Mouse (Mus musculus): ENCODE results near the gene Urb1. TPM values are rescaled to one million over a fixed set of nuclear protein-coding genes. Genes with fewer than 3 reads are reported as not detected.
"Not testable (repeated sequence)": the region's sequence is repeated elsewhere in the genome, so short reads cannot be mapped to it uniquely, and the experiment has no call there.

The Urb1 gene
- polyA plus RNA-seq, 1 experiment from 2014 or later, result 15.4 TPM

DNA sequence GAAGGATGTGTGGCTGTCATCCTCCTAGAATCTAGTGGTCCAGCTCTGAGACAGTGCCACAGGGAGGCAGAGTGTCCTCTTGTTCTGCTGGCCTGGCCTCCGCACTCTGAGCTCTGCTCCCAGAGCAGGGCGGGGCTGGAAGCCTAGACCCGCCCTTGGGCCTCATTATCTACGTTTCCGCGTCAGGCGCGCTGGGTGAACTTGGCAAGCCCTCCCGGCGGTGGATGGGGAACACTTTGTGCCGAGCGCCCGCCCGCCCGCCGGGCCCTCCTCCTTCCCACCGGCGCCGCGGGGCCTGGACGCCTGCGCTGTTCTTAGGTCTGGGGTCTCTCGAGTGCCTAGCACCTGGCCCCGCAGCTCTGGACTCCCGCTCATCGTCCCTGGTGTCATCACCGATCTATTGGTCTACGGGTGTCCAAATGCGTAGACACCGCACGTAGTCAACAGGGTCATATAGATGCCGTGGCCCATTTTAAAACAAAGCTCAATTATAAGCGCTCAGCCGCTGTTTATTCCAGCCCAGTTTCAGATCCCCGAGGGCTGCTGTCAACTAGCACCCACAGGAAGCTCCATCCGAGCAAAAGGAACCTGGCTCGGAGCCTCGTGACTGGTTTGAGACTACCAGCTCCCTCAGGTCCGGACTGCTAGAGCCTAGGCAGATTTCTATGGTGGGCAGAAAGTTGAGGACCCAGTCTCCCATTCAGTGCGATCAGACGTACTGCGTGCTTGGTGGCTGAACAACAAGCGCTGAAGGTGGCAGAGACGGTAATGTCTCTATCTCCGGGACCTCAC, 19.9 kb upstream of the Urb1 start:
- H3K9me3 ChIP-seq (replicated peaks; ENCODE audit: control insufficient read depth, low read length), result no peaks in the 10 kb centered on the region

DNA sequence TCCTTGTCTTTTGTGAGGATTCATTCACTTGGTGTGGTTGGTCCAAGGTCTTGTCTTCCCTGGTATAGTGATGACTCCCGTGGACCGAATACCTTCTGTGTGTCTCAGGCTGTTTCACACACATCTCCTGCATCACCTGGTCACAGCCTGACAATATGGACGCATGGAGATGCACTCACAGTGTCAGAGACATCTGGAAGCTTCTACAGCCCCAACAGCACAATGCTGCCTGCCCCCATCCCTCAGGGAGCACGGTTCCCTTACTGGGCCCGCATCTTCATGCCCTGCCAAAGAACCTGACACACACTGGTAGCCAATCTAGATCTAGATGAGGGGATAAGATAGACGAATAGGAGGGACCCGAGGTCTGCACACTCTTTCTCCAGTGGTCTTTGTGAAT, 18.9 kb upstream of the Urb1 start:
- Histone ChIP-seq H3K9me3 (replicated peaks; ENCODE audit: control insufficient read depth, low read length) (no peaks in the 10 kb centered on the region), H3K4me1 (ENCODE audit: control insufficient read depth, insufficient read depth, low read length) (peaks cover 5% of the 10 kb centered on the region; the same call in 1 of the 2 replicates), H3K4me3 (ENCODE audit: low read depth, low read length) (no peak overlapping the region), H3K27me3 (ENCODE audit: control insufficient read depth, insufficient read depth, low read length) (peaks cover 29% of the 10 kb centered on the region), H3K4me2 (ENCODE audit: low read depth, low read length) (no peak overlapping the region), H3K27ac (replicated peaks; ENCODE audit: low read depth, low read length) (no peak overlapping the region), H3K9ac (replicated peaks; ENCODE audit: low read length) (no peak overlapping the region), H3K36me3 (replicated peaks; ENCODE audit: control insufficient read depth, insufficient read depth, low read depth, low read length) (no peaks in the 10 kb centered on the region)
- WGBS, result 80% methylated on average over 7 of the region's 7 CpGs
- DNase-seq (ENCODE audit: low spot score) (no peak), ATAC-seq (replicated peaks; ENCODE audit: insufficient number of reproducible peaks, low FRiP score, low TSS enrichment, low read depth) (no peak)

More for the DNA sequence above, 19.9 kb upstream of the Urb1 start:
- Histone ChIP-seq H3K4me1 (ENCODE audit: control insufficient read depth, insufficient read depth, low read length) (peaks cover 5% of the 10 kb centered on the region; the same call in 1 of the 2 replicates), H3K36me3 (replicated peaks; ENCODE audit: control insufficient read depth, insufficient read depth, low read depth, low read length) (no peaks in the 10 kb centered on the region), H3K27me3 (ENCODE audit: control insufficient read depth, insufficient read depth, low read length) (peaks cover 29% of the 10 kb centered on the region), H3K27ac (replicated peaks; ENCODE audit: low read depth, low read length) (no peak overlapping the region), H3K9ac (replicated peaks; ENCODE audit: low read length) (peak overlapping the region; percentile 55), H3K4me3 (ENCODE audit: low read depth, low read length) (peak overlapping the region; percentile 50), H3K4me2 (ENCODE audit: low read depth, low read length) (peak overlapping the region; percentile 98)
- peak; percentile 67 for ATAC-seq (replicated peaks; ENCODE audit: insufficient number of reproducible peaks, low FRiP score, low TSS enrichment, low read depth)
- under 1% methylated on average over 45 of the region's 45 CpGs for WGBS
- peak; percentile 81 for DNase-seq (ENCODE audit: low spot score)

DNA sequence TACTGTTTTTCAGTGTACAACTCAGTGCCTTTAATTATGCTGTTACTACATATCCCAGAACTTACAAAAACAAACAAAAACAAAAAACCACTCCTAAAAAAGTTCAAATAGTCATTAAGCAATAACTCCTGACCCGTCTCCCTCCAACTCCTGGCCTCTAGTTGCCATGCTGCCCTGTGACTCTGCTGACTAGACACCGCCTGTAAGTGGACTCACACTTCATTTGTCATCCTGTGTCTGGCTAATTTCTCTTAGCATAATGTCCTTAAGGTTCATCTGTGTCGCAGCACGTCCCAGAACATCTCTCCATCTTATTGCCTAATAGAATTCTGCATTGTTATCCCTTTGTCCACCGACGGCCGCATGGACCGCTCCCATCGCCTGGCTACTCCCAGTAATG, 17.3 kb upstream of the Urb1 start:
- ATAC-seq (replicated peaks; ENCODE audit: insufficient number of reproducible peaks, low FRiP score, low TSS enrichment, low read depth) (no peak), DNase-seq (ENCODE audit: low spot score) (no peak)
- no peak overlapping the region for H3K27ac ChIP-seq (replicated peaks; ENCODE audit: low read depth, low read length)
- H3K27me3 ChIP-seq (ENCODE audit: control insufficient read depth, insufficient read depth, low read length), result peaks cover 25% of the 10 kb centered on the region
- H3K4me3 ChIP-seq (ENCODE audit: low read depth, low read length), result no peak overlapping the region
- H3K4me1 ChIP-seq (ENCODE audit: control insufficient read depth, insufficient read depth, low read length), result peaks cover 5% of the 10 kb centered on the region; the same call in 1 of the 2 replicates
- H3K4me2 ChIP-seq (ENCODE audit: low read depth, low read length), result no peak overlapping the region
- no peaks in the 10 kb centered on the region for H3K9me3 ChIP-seq (replicated peaks; ENCODE audit: control insufficient read depth, low read length)
- no peak overlapping the region for H3K9ac ChIP-seq (replicated peaks; ENCODE audit: low read length)
- WGBS, result 82% methylated on average over 9 of the region's 9 CpGs
- H3K36me3 ChIP-seq (replicated peaks; ENCODE audit: control insufficient read depth, insufficient read depth, low read depth, low read length), result no peaks in the 10 kb centered on the region

DNA sequence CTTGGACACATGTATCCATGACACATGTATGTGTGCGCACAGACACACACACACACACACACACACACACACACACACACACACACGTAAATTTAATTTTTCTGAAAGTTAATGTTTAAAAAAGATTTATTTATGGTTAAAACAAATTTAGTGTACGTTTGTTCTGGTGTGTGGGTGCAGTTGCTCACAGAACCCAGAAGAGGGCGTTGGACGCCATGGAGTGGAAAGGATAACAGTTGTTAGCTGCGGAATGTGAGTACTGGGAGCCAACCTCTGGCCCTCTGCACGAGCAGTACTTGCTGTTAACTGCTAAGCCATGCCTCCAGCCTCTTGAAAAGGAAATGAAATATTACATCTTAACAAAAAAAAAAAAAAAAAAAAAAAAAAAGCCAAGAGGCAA, 16.2 kb upstream of the Urb1 start, which contains the start of gene Eva1c:
Eva1c (plus strand) TSS at position 263 of the 400 bp plus-strand sequence.
- DNase-seq (ENCODE audit: low spot score), result no peak
- ATAC-seq (replicated peaks; ENCODE audit: insufficient number of reproducible peaks, low FRiP score, low TSS enrichment, low read depth), result no peak
- Histone ChIP-seq H3K4me3 (ENCODE audit: low read depth, low read length) (no peak within 1 kb of the TSS), H3K4me1 (ENCODE audit: control insufficient read depth, insufficient read depth, low read length) (peaks cover 5% of the 10 kb centered on the region; the same call in 1 of the 2 replicates), H3K27ac (replicated peaks; ENCODE audit: low read depth, low read length) (no peak within 1 kb of the TSS), H3K9ac (replicated peaks; ENCODE audit: low read length) (no peak within 1 kb of the TSS), H3K4me2 (ENCODE audit: low read depth, low read length) (no peak within 1 kb of the TSS), H3K36me3 (replicated peaks; ENCODE audit: control insufficient read depth, insufficient read depth, low read depth, low read length) (no peaks in the 10 kb centered on the region), H3K27me3 (ENCODE audit: control insufficient read depth, insufficient read depth, low read length) (peaks cover 17% of the 10 kb centered on the region), H3K9me3 (replicated peaks; ENCODE audit: control insufficient read depth, low read length) (no peaks in the 10 kb centered on the region)
- WGBS, result 62% methylated on average over 7 of the region's 7 CpGs

DNA sequence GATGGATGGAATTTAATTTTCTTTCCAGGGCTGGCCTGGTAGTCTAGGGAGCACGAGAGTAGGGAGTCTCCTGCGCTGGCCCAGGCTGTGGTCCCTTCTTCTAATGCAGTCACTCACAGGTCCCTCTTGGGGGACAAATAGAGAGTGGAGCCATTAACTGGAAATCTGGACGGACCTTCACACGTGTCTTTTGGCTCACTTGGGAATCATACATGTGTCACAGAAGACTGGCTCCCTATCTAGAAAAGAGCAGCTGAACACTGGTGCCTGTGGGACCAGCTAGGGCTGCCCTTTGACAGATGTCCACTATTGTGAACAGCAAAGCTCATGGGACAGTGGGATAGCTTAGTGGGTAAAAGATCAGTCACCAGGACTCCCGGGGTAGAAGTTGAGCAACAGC, 15.8 kb upstream of the Urb1 start:
- no peak overlapping the region for H3K4me2 ChIP-seq (ENCODE audit: low read depth, low read length)
- H3K36me3 ChIP-seq (replicated peaks; ENCODE audit: control insufficient read depth, insufficient read depth, low read depth, low read length), result no peaks in the 10 kb centered on the region
- H3K4me1 ChIP-seq (ENCODE audit: control insufficient read depth, insufficient read depth, low read length), result 0 out of 2 replicates have a peak, but pooled peaks cover 2% of the 10 kb centered on the region
- H3K4me3 ChIP-seq (ENCODE audit: low read depth, low read length), result no peak overlapping the region
- H3K9me3 ChIP-seq (replicated peaks; ENCODE audit: control insufficient read depth, low read length), result no peaks in the 10 kb centered on the region
- H3K27ac ChIP-seq (replicated peaks; ENCODE audit: low read depth, low read length), result no peak overlapping the region
- no peak overlapping the region for H3K9ac ChIP-seq (replicated peaks; ENCODE audit: low read length)
- DNase-seq (ENCODE audit: low spot score), result no peak
- ATAC-seq (replicated peaks; ENCODE audit: insufficient number of reproducible peaks, low FRiP score, low TSS enrichment, low read depth), result no peak
- WGBS, result 93% methylated on average over 5 of the region's 5 CpGs
- H3K27me3 ChIP-seq (ENCODE audit: control insufficient read depth, insufficient read depth, low read length), result peaks cover 13% of the 10 kb centered on the region

DNA sequence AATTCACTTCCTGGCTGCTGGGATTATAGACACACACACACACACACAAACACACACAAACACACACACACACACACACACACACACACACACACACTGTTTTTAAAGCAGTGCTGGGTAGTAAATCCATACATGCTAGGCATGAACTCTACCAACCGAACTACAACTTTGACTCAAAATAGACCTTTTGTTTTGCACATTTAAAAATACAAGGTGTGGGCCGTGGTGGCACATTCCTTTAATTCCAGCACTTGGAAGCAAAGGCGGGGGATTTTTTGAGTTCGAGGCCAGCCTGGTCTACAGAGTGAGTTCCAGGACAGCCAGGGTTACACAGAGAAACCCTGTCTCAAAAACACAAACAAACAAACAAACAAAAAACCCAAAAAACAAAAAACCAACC, 13.8 kb upstream of the Urb1 start:
- H3K9me3 ChIP-seq (replicated peaks; ENCODE audit: control insufficient read depth, low read length); H3K27me3 ChIP-seq (ENCODE audit: control insufficient read depth, insufficient read depth, low read length); DNase-seq (ENCODE audit: low spot score); H3K4me2 ChIP-seq (ENCODE audit: low read depth, low read length); H3K4me1 ChIP-seq (ENCODE audit: control insufficient read depth, insufficient read depth, low read length); ATAC-seq (replicated peaks; ENCODE audit: insufficient number of reproducible peaks, low FRiP score, low TSS enrichment, low read depth); H3K9ac ChIP-seq (replicated peaks; ENCODE audit: low read length); H3K27ac ChIP-seq (replicated peaks; ENCODE audit: low read depth, low read length); H3K4me3 ChIP-seq (ENCODE audit: low read depth, low read length); H3K36me3 ChIP-seq (replicated peaks; ENCODE audit: control insufficient read depth, insufficient read depth, low read depth, low read length): not testable (repeated sequence)
- 67% methylated on average over 4 of the region's 4 CpGs for WGBS

DNA sequence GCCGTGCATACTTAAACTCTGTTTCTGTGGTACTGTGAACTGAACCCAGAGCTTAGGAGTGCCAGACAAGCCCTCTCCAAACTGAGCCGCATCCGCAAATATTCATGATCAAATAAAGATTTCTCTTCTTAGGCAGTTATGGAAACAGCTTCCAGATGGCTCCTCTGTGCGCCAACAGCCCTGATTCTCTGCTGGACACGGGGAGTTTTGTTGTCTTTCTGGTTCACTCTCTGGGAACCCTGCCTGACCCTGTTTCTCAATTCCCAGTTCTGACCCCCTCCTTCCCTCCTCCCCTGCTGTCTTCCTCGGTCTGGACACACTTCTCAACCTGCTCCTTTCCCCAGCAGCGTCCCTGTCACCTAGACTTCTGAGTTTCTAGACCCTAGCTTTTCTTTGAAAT, 12.8 kb upstream of the Urb1 start:
- H3K27me3 ChIP-seq (ENCODE audit: control insufficient read depth, insufficient read depth, low read length), result no peaks in the 10 kb centered on the region
- peak; percentile 50 for DNase-seq (ENCODE audit: low spot score)
- no peak overlapping the region for H3K27ac ChIP-seq (replicated peaks; ENCODE audit: low read depth, low read length)
- H3K9me3 ChIP-seq (replicated peaks; ENCODE audit: control insufficient read depth, low read length), result no peaks in the 10 kb centered on the region
- no peak overlapping the region for H3K4me3 ChIP-seq (ENCODE audit: low read depth, low read length)
- WGBS, result 50% methylated on average over 7 of the region's 7 CpGs
- H3K9ac ChIP-seq (replicated peaks; ENCODE audit: low read length), result no peak overlapping the region
- no peaks in the 10 kb centered on the region for H3K4me1 ChIP-seq (ENCODE audit: control insufficient read depth, insufficient read depth, low read length)
- no peaks in the 10 kb centered on the region for H3K36me3 ChIP-seq (replicated peaks; ENCODE audit: control insufficient read depth, insufficient read depth, low read depth, low read length)
- ATAC-seq (replicated peaks; ENCODE audit: insufficient number of reproducible peaks, low FRiP score, low TSS enrichment, low read depth), result no peak
- H3K4me2 ChIP-seq (ENCODE audit: low read depth, low read length), result no peak overlapping the region

DNA sequence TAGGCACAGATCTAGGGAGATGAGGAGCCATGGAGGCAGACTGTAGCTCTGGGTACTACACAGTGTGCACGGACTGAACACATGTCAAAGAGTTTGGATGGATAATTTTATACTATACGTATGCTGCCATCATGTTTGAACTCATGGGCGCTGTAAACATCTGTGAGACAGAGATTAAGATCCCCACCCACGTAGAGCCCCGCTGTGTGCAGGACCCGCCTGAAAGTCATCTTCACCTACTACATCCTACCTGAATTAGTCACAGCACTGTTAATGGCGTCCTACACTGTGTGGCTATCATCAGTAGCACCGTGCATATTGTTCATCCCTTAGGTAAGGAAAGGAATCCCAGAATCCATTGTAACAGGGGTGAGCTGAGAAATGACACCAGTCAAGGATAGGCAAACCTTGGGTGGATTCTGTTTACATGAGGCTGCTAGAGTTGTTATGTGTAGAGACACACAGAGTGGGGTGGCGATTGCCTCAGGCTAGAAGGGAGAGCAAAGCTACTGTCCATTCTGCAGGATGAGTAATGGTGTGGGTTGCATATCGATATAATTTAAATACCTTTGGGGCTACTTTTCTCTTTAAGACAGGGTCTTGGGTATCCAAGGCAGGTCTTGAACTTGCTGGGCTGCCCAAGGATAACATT, 12.2 kb upstream of the Urb1 start:
- no peaks in the 10 kb centered on the region for H3K9me3 ChIP-seq (replicated peaks; ENCODE audit: control insufficient read depth, low read length)
- no peak overlapping the region for H3K4me2 ChIP-seq (ENCODE audit: low read depth, low read length)
- DNase-seq (ENCODE audit: low spot score) (no peak), ATAC-seq (replicated peaks; ENCODE audit: insufficient number of reproducible peaks, low FRiP score, low TSS enrichment, low read depth) (no peak)
- no peak overlapping the region for H3K27ac ChIP-seq (replicated peaks; ENCODE audit: low read depth, low read length)
- H3K36me3 ChIP-seq (replicated peaks; ENCODE audit: control insufficient read depth, insufficient read depth, low read depth, low read length), result no peaks in the 10 kb centered on the region
- no peaks in the 10 kb centered on the region for H3K27me3 ChIP-seq (ENCODE audit: control insufficient read depth, insufficient read depth, low read length)
- 90% methylated on average over 10 of the region's 10 CpGs for WGBS
- no peak overlapping the region for H3K9ac ChIP-seq (replicated peaks; ENCODE audit: low read length)
- no peak overlapping the region for H3K4me3 ChIP-seq (ENCODE audit: low read depth, low read length)
- H3K4me1 ChIP-seq (ENCODE audit: control insufficient read depth, insufficient read depth, low read length), result no peaks in the 10 kb centered on the region
